Mouse (Mus musculus): ENCODE measurements around the gene Snrpd3. TPM values are rescaled to one million over a fixed set of nuclear protein-coding genes. Genes with fewer than 3 reads are reported as not detected.
A peak's percentile ranks its signal among the peaks of the same experiment; 100 is the strongest.
"Not testable (repeated sequence)": the region's sequence is repeated elsewhere in the genome, so short reads cannot be mapped to it uniquely, and the experiment has no call there.

The Snrpd3 gene
- polyA plus RNA-seq, 1 experiment from 2014 or later: 168 TPM

DNA sequence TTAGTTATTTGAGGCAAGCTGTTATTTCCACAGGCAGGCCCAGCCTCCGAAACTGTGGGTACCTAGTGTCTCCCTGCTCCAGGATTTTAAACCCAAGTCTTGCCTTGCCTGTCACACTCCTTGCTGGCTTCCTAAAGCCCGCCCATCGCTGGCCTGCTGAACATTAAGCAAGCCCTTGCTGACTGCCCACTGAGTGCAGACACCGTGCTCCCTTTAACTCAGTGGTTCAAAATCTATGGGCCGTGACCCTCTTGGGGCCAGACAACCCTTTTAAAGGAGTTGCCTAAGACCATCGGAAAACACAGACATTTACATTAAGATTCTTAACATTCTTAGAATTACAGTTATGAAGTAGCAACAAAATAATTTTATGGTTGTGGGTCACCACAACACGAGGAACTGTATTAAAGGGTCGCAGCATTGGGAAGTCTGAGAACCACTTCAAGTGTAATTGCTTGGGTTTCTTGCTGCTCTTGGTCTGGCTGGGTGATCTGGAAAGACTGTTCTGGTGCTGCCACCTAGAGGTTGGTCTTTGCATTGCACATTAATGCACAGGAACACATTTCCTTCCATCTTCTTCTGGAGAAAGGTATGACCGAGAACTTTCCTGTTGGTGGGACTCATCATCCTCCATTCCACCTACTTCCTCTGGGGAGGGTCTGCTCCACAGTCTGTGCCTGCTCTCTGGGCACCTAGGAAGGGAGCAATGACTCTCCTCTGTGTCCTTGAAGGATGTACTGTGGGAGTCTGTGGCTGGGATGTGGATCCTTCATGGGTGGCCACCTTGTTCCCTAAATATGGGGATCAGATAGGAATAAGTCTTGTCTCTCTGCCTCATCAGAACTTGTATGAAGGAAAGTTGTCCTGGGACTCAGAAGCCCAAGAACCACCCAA lies 31.0 kb upstream of the Snrpd3 start:
- Histone ChIP-seq H3K27me3 (0 out of 2 replicates have a peak, but pooled peaks cover 3% of the 10 kb centered on the region), H3K4me2 (replicated peaks) (no peak overlapping the region), H3K27ac (replicated peaks) (no peak overlapping the region), H3K9me3 (replicated peaks) (no peaks in the 10 kb centered on the region), H3K4me1 (no peaks in the 10 kb centered on the region; the same call in 1 of the 2 replicates), H3K9ac (no peak overlapping the region), H3K4me3 (replicated peaks) (no peak overlapping the region), H3K36me3 (no peaks in the 10 kb centered on the region)
- peak; percentile 47; the same call in 1 of the 2 replicates for ATAC-seq (ENCODE audit: insufficient number of reproducible peaks, low FRiP score, low TSS enrichment, low read depth)
- whole genome bisulfite sequencing: 52% methylated on average over 9 of the region's 9 CpGs

DNA sequence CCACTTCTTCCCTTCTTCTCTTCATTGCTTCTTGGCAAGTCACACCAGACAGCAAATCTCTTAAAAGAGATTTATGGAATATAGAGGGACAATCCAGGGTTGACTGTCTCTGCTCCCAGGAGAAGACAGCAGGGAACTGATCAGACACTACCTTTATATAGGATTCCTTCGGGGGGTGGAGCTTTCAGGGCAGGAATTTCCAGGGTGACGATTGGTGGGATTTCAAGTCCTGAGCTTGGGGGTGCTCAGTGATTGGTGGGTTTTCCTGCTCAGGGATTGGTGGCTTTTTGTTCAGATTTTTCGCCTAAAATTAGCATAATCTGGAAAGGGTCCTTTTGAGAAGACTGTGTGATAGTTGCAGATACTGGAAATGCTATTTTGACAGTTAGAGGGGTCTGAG lies 30.2 kb upstream of the Snrpd3 start:
- no peak overlapping the region for H3K4me2 ChIP-seq (replicated peaks)
- ATAC-seq (ENCODE audit: insufficient number of reproducible peaks, low FRiP score, low TSS enrichment, low read depth): no peak
- H3K27me3 ChIP-seq: 0 out of 2 replicates have a peak, but pooled peaks cover 3% of the 10 kb centered on the region
- WGBS: 63% methylated on average over 3 of the region's 3 CpGs
- H3K36me3 ChIP-seq: no peaks in the 10 kb centered on the region
- H3K4me3 ChIP-seq (replicated peaks): no peak overlapping the region
- no peak overlapping the region for H3K9ac ChIP-seq
- H3K4me1 ChIP-seq: no peaks in the 10 kb centered on the region; the same call in 1 of the 2 replicates
- no peaks in the 10 kb centered on the region for H3K9me3 ChIP-seq (replicated peaks)
- H3K27ac ChIP-seq (replicated peaks): no peak overlapping the region

DNA sequence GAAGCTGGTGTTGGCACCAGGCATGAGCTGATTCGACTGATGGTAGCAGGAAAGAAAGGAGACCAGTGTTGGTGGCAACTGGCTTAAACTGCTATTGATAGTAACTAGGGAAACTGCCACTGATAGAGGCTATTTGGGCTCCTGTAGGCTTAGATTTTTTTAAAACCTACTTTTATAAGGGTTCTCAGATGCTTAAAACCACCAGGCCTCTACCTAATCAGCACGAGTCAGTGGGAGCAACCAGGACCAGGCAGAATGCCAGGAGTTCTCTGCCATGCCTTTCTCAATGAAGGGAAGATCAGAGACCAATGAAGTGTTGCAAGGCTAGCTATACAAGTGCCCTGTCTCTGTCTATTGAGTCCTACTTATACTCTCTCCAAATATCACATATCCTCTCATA lies 27.8 kb upstream of the Snrpd3 start:
- Histone ChIP-seq H3K9ac (no peak overlapping the region), H3K27ac (replicated peaks) (no peak overlapping the region), H3K4me2 (replicated peaks) (no peak overlapping the region), H3K9me3 (replicated peaks) (no peaks in the 10 kb centered on the region), H3K27me3 (0 out of 2 replicates have a peak, but pooled peaks cover 3% of the 10 kb centered on the region), H3K4me3 (replicated peaks) (no peak overlapping the region), H3K4me1 (no peaks in the 10 kb centered on the region), H3K36me3 (no peaks in the 10 kb centered on the region)
- WGBS: 66% methylated on average over 2 of the region's 2 CpGs
- no peak for ATAC-seq (ENCODE audit: insufficient number of reproducible peaks, low FRiP score, low TSS enrichment, low read depth)

DNA sequence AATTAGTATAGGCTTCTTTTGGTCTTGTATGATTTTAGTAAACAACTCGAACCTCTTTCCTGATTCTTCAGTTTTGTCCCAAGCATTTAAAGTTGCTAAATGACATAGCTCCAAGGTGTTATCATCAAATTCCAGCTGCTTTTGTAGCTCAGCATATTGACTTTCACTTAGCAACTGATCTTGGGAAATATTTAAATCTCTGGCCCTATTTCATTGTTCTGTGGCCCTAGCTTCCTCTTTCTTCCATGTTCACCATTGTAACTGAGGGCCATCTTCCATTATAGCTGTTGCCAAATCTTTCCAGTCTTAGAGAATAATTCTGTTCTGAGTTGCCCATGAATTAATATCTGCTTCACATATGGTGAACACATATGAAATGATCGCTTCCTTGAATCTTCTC lies 26.6 kb upstream of the Snrpd3 start:
- WGBS: 82% methylated on average over 2 of the region's 2 CpGs
- H3K9me3 ChIP-seq (replicated peaks): no peaks in the 10 kb centered on the region
- H3K9ac ChIP-seq: no peak overlapping the region
- H3K36me3 ChIP-seq: no peaks in the 10 kb centered on the region
- no peak overlapping the region for H3K4me2 ChIP-seq (replicated peaks)
- H3K27ac ChIP-seq (replicated peaks): no peak overlapping the region
- 0 out of 2 replicates have a peak, but pooled peaks cover 3% of the 10 kb centered on the region for H3K27me3 ChIP-seq
- no peaks in the 10 kb centered on the region for H3K4me1 ChIP-seq
- H3K4me3 ChIP-seq (replicated peaks): no peak overlapping the region
- no peak for ATAC-seq (ENCODE audit: insufficient number of reproducible peaks, low FRiP score, low TSS enrichment, low read depth)

DNA sequence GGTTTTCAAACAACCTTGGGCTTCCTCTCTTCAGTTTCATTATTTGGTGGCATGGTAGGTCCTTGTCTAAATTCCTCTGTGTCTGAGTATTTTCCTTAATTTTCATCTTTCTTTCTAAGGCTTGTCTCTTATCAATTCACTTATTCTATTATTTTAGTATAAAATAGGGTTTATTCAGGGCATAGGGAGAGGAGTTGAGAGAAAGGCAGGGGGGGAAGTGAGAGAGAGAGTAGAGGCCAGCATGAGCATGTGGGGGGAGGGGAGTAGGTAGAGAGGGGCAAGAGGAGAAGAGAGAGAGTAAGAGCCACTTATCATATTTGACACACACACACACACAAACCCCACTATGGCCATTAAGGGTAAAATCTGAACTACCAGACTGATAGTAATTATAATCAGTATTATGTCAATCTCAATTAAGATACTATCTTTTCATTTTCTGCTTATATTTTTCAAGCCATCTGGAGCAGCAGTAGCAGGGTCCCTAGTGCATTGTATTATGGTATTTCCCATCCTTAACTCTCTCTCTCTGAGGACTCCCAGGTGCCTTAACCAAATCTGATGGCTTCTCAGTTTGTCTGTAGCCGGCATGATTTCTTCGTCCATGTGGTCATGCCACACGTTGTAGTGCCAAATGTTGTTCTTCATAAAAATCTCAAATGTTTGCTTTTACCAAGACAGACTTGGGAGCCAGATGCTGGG lies 26.0 kb upstream of the Snrpd3 start:
- Histone ChIP-seq H3K4me2 (replicated peaks) (no peak overlapping the region), H3K27ac (replicated peaks) (no peak overlapping the region), H3K9ac (no peak overlapping the region), H3K36me3 (no peaks in the 10 kb centered on the region), H3K4me3 (replicated peaks) (no peak overlapping the region), H3K4me1 (no peaks in the 10 kb centered on the region), H3K27me3 (0 out of 2 replicates have a peak, but pooled peaks cover 3% of the 10 kb centered on the region), H3K9me3 (replicated peaks) (no peaks in the 10 kb centered on the region)
- ATAC-seq (ENCODE audit: insufficient number of reproducible peaks, low FRiP score, low TSS enrichment, low read depth): no peak
- WGBS: 75% methylated on average over 3 of the region's 3 CpGs

GRCm38 (mm10) chr10:75491936-75492262 lies 25.5 kb upstream of the Snrpd3 start:
- Histone ChIP-seq H3K9me3 (replicated peaks) (no peaks in the 10 kb centered on the region), H3K27me3 (0 out of 2 replicates have a peak, but pooled peaks cover 3% of the 10 kb centered on the region), H3K36me3 (no peaks in the 10 kb centered on the region), H3K4me2 (replicated peaks) (no peak overlapping the region), H3K4me1 (no peaks in the 10 kb centered on the region), H3K27ac (replicated peaks) (no peak overlapping the region), H3K4me3 (replicated peaks) (no peak overlapping the region), H3K9ac (no peak overlapping the region)
- ATAC-seq (ENCODE audit: insufficient number of reproducible peaks, low FRiP score, low TSS enrichment, low read depth): no peak
- WGBS: 64% methylated on average over 2 of the region's 2 CpGs

DNA sequence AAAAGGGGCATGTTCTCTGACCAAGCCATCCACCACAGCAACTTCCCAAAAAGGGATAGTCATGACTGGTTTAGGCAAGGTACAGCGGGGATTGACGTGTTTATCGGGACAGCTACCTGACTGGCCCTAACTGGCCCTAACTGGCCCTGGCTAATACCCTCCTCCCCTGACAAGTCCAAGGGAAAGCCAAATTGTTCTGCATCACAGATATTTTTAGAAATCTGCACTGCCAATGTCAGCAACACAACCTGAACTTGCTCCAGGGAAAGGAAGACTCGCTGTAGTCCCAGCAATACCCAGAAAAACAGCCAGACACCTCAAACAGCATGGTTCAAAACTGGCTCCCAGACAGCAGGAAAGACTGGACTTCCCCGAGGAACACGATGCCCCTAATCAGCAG lies 22.0 kb upstream of the Snrpd3 start:
- Histone ChIP-seq H3K36me3 (no peaks in the 10 kb centered on the region), H3K9ac (no peak overlapping the region), H3K4me1 (no peaks in the 10 kb centered on the region), H3K4me3 (replicated peaks) (no peak overlapping the region), H3K9me3 (replicated peaks) (no peaks in the 10 kb centered on the region), H3K4me2 (replicated peaks) (no peak overlapping the region), H3K27me3 (no peaks in the 10 kb centered on the region), H3K27ac (replicated peaks) (no peak overlapping the region)
- WGBS: 60% methylated on average over 6 of the region's 6 CpGs
- ATAC-seq (ENCODE audit: insufficient number of reproducible peaks, low FRiP score, low TSS enrichment, low read depth): no peak

- Histone ChIP-seq H3K27ac (replicated peaks) (no peak overlapping the region), H3K4me1 (no peaks in the 10 kb centered on the region), H3K9me3 (replicated peaks) (no peaks in the 10 kb centered on the region), H3K27me3 (no peaks in the 10 kb centered on the region), H3K4me3 (replicated peaks) (no peak overlapping the region), H3K9ac (no peak overlapping the region), H3K36me3 (no peaks in the 10 kb centered on the region), H3K4me2 (replicated peaks) (no peak overlapping the region)
- ATAC-seq (ENCODE audit: insufficient number of reproducible peaks, low FRiP score, low TSS enrichment, low read depth): no peak
Observed at GRCm38 (mm10) chr10:75495921-75496320, 21.4 kb upstream of the Snrpd3 start.

- H3K4me2 ChIP-seq (replicated peaks); H3K4me3 ChIP-seq (replicated peaks); H3K27ac ChIP-seq (replicated peaks); H3K36me3 ChIP-seq; H3K4me1 ChIP-seq; ATAC-seq (ENCODE audit: insufficient number of reproducible peaks, low FRiP score, low TSS enrichment, low read depth); H3K27me3 ChIP-seq; H3K9me3 ChIP-seq (replicated peaks); H3K9ac ChIP-seq: not testable (repeated sequence)
- 82% methylated on average over 7 of the region's 7 CpGs for WGBS
Observed at GRCm38 (mm10) chr10:75499214-75499613, 18.1 kb upstream of the Snrpd3 start.

GRCm38 (mm10) chr10:75499791-75500190 lies 17.6 kb upstream of the Snrpd3 start:
- Histone ChIP-seq H3K4me3 (replicated peaks) (no peak overlapping the region), H3K4me2 (replicated peaks) (no peak overlapping the region), H3K36me3 (no peaks in the 10 kb centered on the region), H3K4me1 (no peaks in the 10 kb centered on the region), H3K27ac (replicated peaks) (no peak overlapping the region), H3K9me3 (replicated peaks) (no peaks in the 10 kb centered on the region), H3K27me3 (no peaks in the 10 kb centered on the region), H3K9ac (no peak overlapping the region)
- ATAC-seq (ENCODE audit: insufficient number of reproducible peaks, low FRiP score, low TSS enrichment, low read depth): no peak
- 43% methylated on average over 3 of the region's 3 CpGs for WGBS

GRCm38 (mm10) chr10:75500345-75500744 lies 17.0 kb upstream of the Snrpd3 start:
- no peak for ATAC-seq (ENCODE audit: insufficient number of reproducible peaks, low FRiP score, low TSS enrichment, low read depth)
- no peak overlapping the region for H3K4me3 ChIP-seq (replicated peaks)
- 63% methylated on average over 7 of the region's 7 CpGs for WGBS

More at GRCm38 (mm10) chr10:75500345-75500744, 17.0 kb upstream of the Snrpd3 start:
- no peaks in the 10 kb centered on the region for H3K9me3 ChIP-seq (replicated peaks)
- H3K4me2 ChIP-seq (replicated peaks): no peak overlapping the region
- no peak overlapping the region for H3K27ac ChIP-seq (replicated peaks)
- H3K27me3 ChIP-seq: no peaks in the 10 kb centered on the region
- H3K36me3 ChIP-seq: no peaks in the 10 kb centered on the region
- H3K9ac ChIP-seq: no peak overlapping the region
- no peaks in the 10 kb centered on the region for H3K4me1 ChIP-seq

Measured in embryonic facial prominence, embryonic 15.5 days (tissue).